Mouse (Mus musculus) hindbrain, embryonic 14.5 days (tissue): Measurements from ENCODE around the gene Slc19a1. TPM values are rescaled to one million over a fixed set of nuclear protein-coding genes. Genes with fewer than 3 reads are reported as not detected.

Experiments
- ATAC-seq: fragments of 200-750 bp; cut with Nextera tagmentation; 2 replicates; pipeline ENCODE4 v1.8.0; 2017; ENCODE audit warnings: moderate number of reproducible peaks, mild to moderate bottlenecking, moderate TSS enrichment, moderate library complexity; ENCODE audit not compliant: low FRiP score
- DNase-seq: peaks from one replicate; pipeline ENCODE4 v3.0.0-alpha.2; 2015; ENCODE audit warnings: low spot score
- H3K27ac ChIP-seq: fragments of 300-500 bp; sonication (generic); 2 replicates; pipeline ENCODE4 v1.5.1; 2014; ENCODE audit warnings: mild to moderate bottlenecking, moderate library complexity
- H3K27me3 ChIP-seq: fragments of 300-500 bp; sonication (generic); 2 replicates; pipeline ENCODE4 v1.6.1; 2014; ENCODE audit warnings: mild to moderate bottlenecking, low read length, mixed read lengths; ENCODE audit not compliant: control insufficient read depth, insufficient read depth
- H3K36me3 ChIP-seq: fragments of 300-500 bp; sonication (generic); replicated peaks from 2 replicates; pipeline ENCODE4 v1.6.1; 2014; ENCODE audit not compliant: control insufficient read depth, insufficient read depth
- H3K4me1 ChIP-seq: fragments of 300-500 bp; sonication (generic); replicated peaks from 2 replicates; pipeline ENCODE4 v1.6.1; 2014; ENCODE audit warnings: antibody characterized with exemption, low read length, mixed read lengths; ENCODE audit not compliant: control insufficient read depth, insufficient read depth
- H3K4me2 ChIP-seq: fragments of 300-500 bp; sonication (generic); replicated peaks from 2 replicates; pipeline ENCODE4 v1.6.1; 2014; ENCODE audit warnings: mild to moderate bottlenecking, moderate library complexity
- H3K4me3 ChIP-seq: fragments of 300-500 bp; sonication (generic); replicated peaks from 2 replicates; pipeline ENCODE4 v1.5.1; 2014; ENCODE audit warnings: mild to moderate bottlenecking, low read length
- H3K9ac ChIP-seq: fragments of 300-500 bp; sonication (generic); 2 replicates; pipeline ENCODE4 v1.6.1; 2014
- H3K9me3 ChIP-seq: fragments of 300-500 bp; sonication (generic); 2 replicates; pipeline ENCODE4 v1.6.1; 2016; ENCODE audit warnings: low read length; ENCODE audit not compliant: control insufficient read depth
- WGBS: fragments of 180-500 bp; shearing (Covaris S2); extraction: QIAGEN DNeasy Blood & Tissue Kit; methylation state at CpG from one replicate; pipeline ENCODE4 v1.1.7; 2014; 5-methylcytosine and 5-hydroxymethylcytosine counted together
- polyA plus RNA-seq: library from polyadenylated mRNA; unstranded; fragments of >200 nt; fragmentation: Nextera tagmentation; extraction: Ambion mirVana; gene quantifications from 2 replicates; pipeline ENCODE4 v1.2.1, GENCODE M21; 2014

Gene Slc19a1
- polyA plus RNA-seq, 1 experiment from 2014 or later: 42.1 TPM

DNA sequence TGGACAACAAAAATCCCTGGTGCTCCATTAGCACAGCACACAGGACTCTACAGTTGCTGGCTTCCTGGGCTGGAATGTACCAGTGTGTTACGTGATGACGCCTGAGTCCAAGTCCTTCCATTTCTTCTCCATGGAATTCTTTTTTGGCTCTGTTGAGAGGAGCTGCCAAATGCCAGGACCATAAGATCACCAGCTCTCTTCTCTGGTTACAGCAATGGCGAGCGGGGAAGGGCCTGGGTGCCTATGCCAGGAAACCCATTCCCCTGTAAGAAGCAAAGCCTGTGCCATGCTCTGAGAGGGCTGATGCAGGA lies 65.8 kb downstream of the Slc19a1 start:
- ATAC-seq: no peak
- no peaks in the 10 kb centered on the region for H3K4me1 ChIP-seq
- H3K4me3 ChIP-seq: no peak overlapping the region
- H3K9ac ChIP-seq: no peak overlapping the region
- H3K27ac ChIP-seq: no peak overlapping the region
- no peaks in the 10 kb centered on the region for H3K36me3 ChIP-seq
- H3K4me2 ChIP-seq: no peak overlapping the region
- DNase-seq: no peak
- WGBS: 89% methylated on average over 4 of the region's 4 CpGs
- peaks cover 7% of the 10 kb centered on the region; the same call in 1 of the 2 replicates for H3K9me3 ChIP-seq
- H3K27me3 ChIP-seq: no peaks in the 10 kb centered on the region

DNA sequence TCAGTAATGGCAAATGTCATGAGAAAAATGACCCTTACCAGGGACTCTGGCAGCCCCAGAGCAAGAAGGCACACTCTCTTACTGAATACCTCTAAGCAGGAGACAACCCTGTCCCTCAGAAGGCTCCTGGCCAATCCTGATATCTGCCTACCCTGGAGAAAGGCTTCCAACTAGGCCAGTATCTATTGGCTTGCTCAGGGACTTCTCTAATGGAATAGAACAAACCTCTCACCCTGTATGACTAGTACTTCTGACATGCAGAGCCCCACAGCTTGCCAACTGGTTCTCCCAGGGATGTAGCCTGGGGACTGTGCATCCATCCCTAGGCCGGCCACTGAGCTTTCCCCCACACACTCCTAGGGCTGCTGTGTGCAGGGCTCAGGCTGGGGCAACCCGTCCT lies 66.6 kb downstream of the Slc19a1 start:
- Histone ChIP-seq H3K27ac (no peak overlapping the region), H3K36me3 (no peaks in the 10 kb centered on the region), H3K27me3 (no peaks in the 10 kb centered on the region), H3K9ac (no peak overlapping the region), H3K4me2 (no peak overlapping the region), H3K4me3 (no peak overlapping the region), H3K4me1 (no peaks in the 10 kb centered on the region), H3K9me3 (no peaks in the 10 kb centered on the region)
- no peak for ATAC-seq
- WGBS: 79% methylated on average over 2 of the region's 2 CpGs
- DNase-seq: no peak

GRCm38 (mm10) chr10:77099777-77100176 lies 67.7 kb downstream of the Slc19a1 start:
- Histone ChIP-seq H3K9me3 (no peaks in the 10 kb centered on the region), H3K4me1 (no peaks in the 10 kb centered on the region), H3K27me3 (no peaks in the 10 kb centered on the region), H3K36me3 (no peaks in the 10 kb centered on the region), H3K4me2 (no peak overlapping the region), H3K9ac (no peak overlapping the region), H3K4me3 (no peak overlapping the region), H3K27ac (no peak overlapping the region)
- DNase-seq (no peak), ATAC-seq (no peak)
- 87% methylated on average over 4 of the region's 4 CpGs for WGBS

DNA sequence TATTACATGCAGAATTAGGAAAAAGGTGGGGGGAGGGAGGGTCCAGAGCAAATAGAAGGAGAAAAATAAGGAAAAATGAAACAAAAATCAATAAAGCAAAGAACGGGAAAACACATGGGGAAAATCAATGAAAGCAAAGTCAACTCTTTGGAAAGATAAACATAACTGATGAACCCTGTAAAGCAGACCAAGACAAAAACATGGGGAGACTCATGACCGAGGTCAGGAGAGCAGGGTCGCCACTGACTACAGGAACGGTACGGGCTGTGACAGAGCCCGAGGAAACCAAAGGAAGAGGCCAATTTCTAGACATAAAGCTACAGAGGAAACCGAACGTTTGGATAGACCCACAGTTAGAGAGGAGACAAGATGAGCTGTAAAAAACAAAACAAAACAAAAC lies 71.6 kb downstream of the Slc19a1 start:
- no peaks in the 10 kb centered on the region for H3K4me1 ChIP-seq
- H3K36me3 ChIP-seq: no peaks in the 10 kb centered on the region
- H3K4me2 ChIP-seq: no peak overlapping the region
- no peak overlapping the region for H3K9ac ChIP-seq
- ATAC-seq (no peak), DNase-seq (no peak)
- no peaks in the 10 kb centered on the region for H3K27me3 ChIP-seq
- 83% methylated on average over 8 of the region's 8 CpGs for WGBS
- H3K9me3 ChIP-seq: no peaks in the 10 kb centered on the region
- no peak overlapping the region for H3K4me3 ChIP-seq
- no peak overlapping the region for H3K27ac ChIP-seq

- Histone ChIP-seq H3K4me1 (no peaks in the 10 kb centered on the region), H3K9me3 (no peaks in the 10 kb centered on the region), H3K9ac (no peak overlapping the region), H3K4me2 (no peak overlapping the region), H3K27ac (no peak overlapping the region), H3K36me3 (no peaks in the 10 kb centered on the region), H3K4me3 (no peak overlapping the region), H3K27me3 (no peaks in the 10 kb centered on the region)
- ATAC-seq: no peak
- no peak for DNase-seq
Measured at GRCm38 (mm10) chr10:77104327-77104726, 72.3 kb downstream of the Slc19a1 start.

DNA sequence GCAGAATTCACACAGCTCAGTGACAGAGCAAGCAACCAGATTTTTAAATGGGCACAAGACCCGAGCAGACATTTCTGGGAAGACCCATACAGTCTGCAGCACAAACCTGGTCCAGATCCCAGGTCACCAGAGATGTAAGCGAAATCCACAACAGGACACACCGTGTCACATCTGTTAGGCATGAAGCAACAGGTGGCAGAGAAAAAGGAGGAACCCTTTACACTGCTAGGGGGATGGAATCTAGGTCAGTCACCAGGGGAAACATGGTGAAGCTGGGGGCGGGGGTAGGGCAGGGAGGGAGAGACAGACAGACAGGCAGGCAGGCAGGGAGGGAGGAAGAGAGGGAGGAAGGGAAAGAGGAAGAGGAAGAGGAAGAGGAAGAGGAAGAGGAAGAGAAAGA lies 76.1 kb downstream of the Slc19a1 start:
- Histone ChIP-seq H3K27me3 (no peaks in the 10 kb centered on the region), H3K9ac (no peak overlapping the region), H3K4me1 (no peaks in the 10 kb centered on the region), H3K4me3 (no peak overlapping the region), H3K36me3 (no peaks in the 10 kb centered on the region), H3K4me2 (no peak overlapping the region), H3K9me3 (no peaks in the 10 kb centered on the region), H3K27ac (no peak overlapping the region)
- WGBS: 80% methylated on average over 4 of the region's 4 CpGs
- no peak for ATAC-seq
- DNase-seq: no peak

DNA sequence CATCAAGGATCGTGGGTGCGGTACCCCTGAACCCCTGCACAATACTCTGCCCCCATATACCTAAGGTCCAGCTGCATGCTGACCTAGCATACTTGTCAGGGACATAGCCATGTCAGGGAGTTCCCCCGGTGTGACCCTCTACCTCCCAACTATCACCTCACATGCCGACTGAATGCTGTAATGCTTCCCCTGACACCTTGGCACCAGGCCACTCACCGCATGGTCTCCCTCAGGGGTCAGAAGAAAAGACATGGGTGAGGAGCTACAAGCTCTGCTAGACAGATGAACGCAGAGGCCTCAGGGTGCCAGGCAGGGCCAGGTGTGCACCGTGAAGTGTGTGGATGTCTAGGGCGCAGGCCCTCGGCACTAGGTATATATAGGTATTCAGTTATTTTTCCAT lies 78.0 kb downstream of the Slc19a1 start:
- Histone ChIP-seq H3K4me2 (no peak overlapping the region), H3K4me1 (no peaks in the 10 kb centered on the region), H3K36me3 (no peaks in the 10 kb centered on the region), H3K27me3 (no peaks in the 10 kb centered on the region), H3K27ac (no peak overlapping the region), H3K4me3 (no peak overlapping the region), H3K9me3 (no peaks in the 10 kb centered on the region), H3K9ac (no peak overlapping the region)
- ATAC-seq (no peak), DNase-seq (no peak)
- 92% methylated on average over 9 of the region's 9 CpGs for WGBS

Other genes starting within 250 kb of the Slc19a1 start
- gene Pcbp3, start 70.4 kb upstream of the Slc19a1 start, polyA plus RNA-seq: 45.2 and 45.3 TPM in 2 replicates
- 38.6 and 51.2 TPM in 2 replicates for gene Col18a1, start 134.3 kb downstream of the Slc19a1 start, polyA plus RNA-seq
- 53.2 and 53.3 TPM in 2 replicates for gene Pofut2, start 227.0 kb downstream of the Slc19a1 start, polyA plus RNA-seq